Mouse (Mus musculus) olfactory bulb, adult 2 months (tissue): ENCODE results near the gene Il13. TPM values are rescaled to one million over a fixed set of nuclear protein-coding genes. Genes with fewer than 3 reads are reported as not detected.

Experiments used
- H3K27ac ChIP-seq: fragments of 200-500 bp; 2 replicates; pipeline ENCODE4 v1.5.1; 2012; ENCODE audit warnings: low read depth, low read length; ENCODE audit not compliant: insufficient read depth
- H3K4me1 ChIP-seq: fragments of 200-500 bp; 2 replicates; pipeline ENCODE4 v1.6.1; 2012; ENCODE audit warnings: low read length; ENCODE audit not compliant: control insufficient read depth, insufficient read depth
- H3K4me3 ChIP-seq: fragments of 200-500 bp; 2 replicates; pipeline ENCODE4 v1.5.1; 2012; ENCODE audit warnings: mild to moderate bottlenecking, low read depth, low read length, moderate library complexity; ENCODE audit not compliant: insufficient read depth
- CTCF ChIP-seq: fragments of 200-500 bp; IDR thresholded peaks from 2 replicates; pipeline ENCODE4 v1.5.1; 2012; ENCODE audit warnings: low read depth, mild to moderate bottlenecking, low read length, moderate library complexity; ENCODE audit not compliant: insufficient read depth
- POLR2A ChIP-seq: fragments of 200-500 bp; IDR thresholded peaks from 2 replicates; pipeline ENCODE4 v1.6.1; 2012; ENCODE audit warnings: mild to moderate bottlenecking, low read depth, low read length, moderate library complexity; ENCODE audit not compliant: insufficient read depth
- WGBS: fragments of 180-500 bp; shearing (Covaris S2); methylation state at CpG from one replicate; pipeline ENCODE4 v1.1.7; 2018; 5-methylcytosine and 5-hydroxymethylcytosine counted together
- polyA plus RNA-seq: library from polyadenylated mRNA; stranded (reverse); fragments of >200 nt; gene quantifications from 2 replicates; pipeline ENCODE4 v1.2.4, GENCODE M21; 2012; ENCODE audit warnings: low replicate concordance; ENCODE audit not compliant: missing spikeins, insufficient read depth, insufficient read length

The Il13 gene
- polyA plus RNA-seq, 1 experiment = not detected

GRCm38 (mm10) chr11:53656558-53657202 is 22.2 kb upstream of the Il13 start:
- TF ChIP-seq CTCF (no peak), POLR2A (no peak)

GRCm38 (mm10) chr11:53655043-53655442 is 20.5 kb upstream of the Il13 start:
- Histone ChIP-seq H3K4me1 (no peaks in the 10 kb centered on the region), H3K27ac (no peak overlapping the region), H3K4me3 (no peak overlapping the region)
- TF ChIP-seq POLR2A (no peak), CTCF (no peak)
- 89% methylated on average over 5 of the region's 5 CpGs for WGBS

More at GRCm38 (mm10) chr11:53656558-53657202, 22.2 kb upstream of the Il13 start:
- Histone ChIP-seq H3K4me1 (no peaks in the 10 kb centered on the region), H3K4me3 (no peak overlapping the region), H3K27ac (no peak overlapping the region)
- 85% methylated on average over 9 of the region's 9 CpGs for WGBS

- no peak for TF ChIP-seq POLR2A
- no peak for TF ChIP-seq CTCF
These were observed 17.9 kb upstream of the Il13 start for GRCm38 (mm10) chr11:53652427-53652826.

GRCm38 (mm10) chr11:53651441-53651840 is 16.9 kb upstream of the Il13 start:
- Histone ChIP-seq H3K27ac (no peak overlapping the region), H3K4me1 (no peaks in the 10 kb centered on the region), H3K4me3 (no peak overlapping the region)
- TF ChIP-seq POLR2A = no peak
- TF ChIP-seq CTCF = no peak
- WGBS = 95% methylated on average over 4 of the region's 4 CpGs

More at GRCm38 (mm10) chr11:53652427-53652826, 17.9 kb upstream of the Il13 start:
- Histone ChIP-seq H3K27ac (no peak overlapping the region), H3K4me1 (no peaks in the 10 kb centered on the region), H3K4me3 (no peak overlapping the region)
- WGBS = 93% methylated on average over 2 of the region's 2 CpGs

GRCm38 (mm10) chr11:53644017-53644416 is 9.5 kb upstream of the Il13 start:
- WGBS = 79% methylated on average over 5 of the region's 5 CpGs
- Histone ChIP-seq H3K27ac (no peak overlapping the region), H3K4me1 (no peaks in the 10 kb centered on the region), H3K4me3 (no peak overlapping the region)
- TF ChIP-seq POLR2A = no peak
- TF ChIP-seq CTCF = no peak

GRCm38 (mm10) chr11:53642744-53643279 is 8.3 kb upstream of the Il13 start:
- no peaks in the 10 kb centered on the region for H3K4me1 ChIP-seq
- no peak overlapping the region for H3K4me3 ChIP-seq
- H3K27ac ChIP-seq = no peak overlapping the region
- WGBS = 75% methylated on average over 12 of the region's 12 CpGs
- no peak for TF ChIP-seq CTCF

- TF ChIP-seq CTCF (no peak), POLR2A (no peak)
- Histone ChIP-seq H3K4me1 (peaks cover 10% of the 10 kb centered on the region), H3K27ac (no peak overlapping the region), H3K4me3 (no peak overlapping the region)
- WGBS = 83% methylated on average over 10 of the region's 10 CpGs
These were observed 3.3 kb upstream of the Il13 start for GRCm38 (mm10) chr11:53637803-53638260.

- H3K4me3 ChIP-seq = no peak overlapping the region
- no peak overlapping the region for H3K27ac ChIP-seq
- WGBS = 60% methylated on average over 21 of the region's 21 CpGs
- no peak for TF ChIP-seq CTCF
- no peak for TF ChIP-seq POLR2A
- peaks cover 10% of the 10 kb centered on the region for H3K4me1 ChIP-seq
These were observed 2.7 kb upstream of the Il13 start for GRCm38 (mm10) chr11:53637046-53637802.

- WGBS = 3% methylated on average over 40 of the region's 40 CpGs
- Histone ChIP-seq H3K4me1 (peaks cover 10% of the 10 kb centered on the region), H3K4me3 (peak overlapping the region; percentile 41), H3K27ac (no peak overlapping the region)
- no peak for TF ChIP-seq POLR2A
- no peak for TF ChIP-seq CTCF
These were observed 1.7 kb upstream of the Il13 start for GRCm38 (mm10) chr11:53636183-53636646.
